ENCODE assay signal across 8 mouse cellular contexts in the genomic region with DNA sequence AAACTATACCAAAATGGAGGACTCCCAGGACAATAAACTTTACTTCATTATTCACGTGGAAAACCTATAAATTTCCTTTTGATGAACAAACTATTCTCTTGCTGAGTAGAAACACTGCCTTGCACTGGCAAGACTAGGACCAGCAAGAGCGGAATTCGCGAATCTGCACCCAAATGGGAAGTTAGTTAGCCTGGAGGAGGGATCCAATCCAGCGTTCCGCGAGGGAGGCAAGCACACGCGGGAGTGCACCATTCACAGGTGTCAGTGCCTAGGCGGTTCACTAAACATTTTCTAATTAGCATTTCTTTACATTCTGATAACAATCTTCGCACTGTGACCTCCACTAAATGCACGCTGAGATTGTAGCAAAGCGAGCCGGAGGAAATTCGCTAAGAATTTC. TPM values are rescaled to one million over a fixed set of nuclear protein-coding genes. Genes with fewer than 3 reads are reported as not detected.
DNase-seq lines count a peak whose midpoint lies in the region; ATAC-seq and TF ChIP-seq lines count a peak whose summit lies in the region.

No protein-coding gene starts in this region.

- H3K4me1 ChIP-seq in lung, adult 2 months (ENCODE audit: control insufficient read depth, insufficient read depth, low read length), result peaks cover 4% of the 10 kb centered on the region; the same call in 1 of the 2 replicates
- H3K4me1 ChIP-seq in embryonic facial prominence, embryonic 11.5 days (ENCODE audit: control insufficient read depth, insufficient read depth, low read length), result peaks cover 2% of the 10 kb centered on the region; the same call in 1 of the 2 replicates
- H3K4me1 ChIP-seq in hindbrain, embryonic 12.5 days, result peaks cover 16% of the 10 kb centered on the region
- H3K4me1 ChIP-seq in liver, embryonic 16.5 days (ENCODE audit: control insufficient read depth, low read depth, low read length), result peaks cover 47% of the 10 kb centered on the region

- 7% methylated on average over 15 of the region's 15 CpGs for WGBS in lung, adult 2 months
- WGBS in embryonic facial prominence, embryonic 11.5 days, result 5% methylated on average over 15 of the region's 15 CpGs
- 6% methylated on average over 15 of the region's 15 CpGs for WGBS in hindbrain, embryonic 12.5 days
- WGBS in liver, embryonic 16.5 days (ENCODE audit: insufficient replicate concordance), result 5% methylated on average over 15 of the region's 15 CpGs

- DNase-seq in lung, adult 2 months, result no peak
- DNase-seq in lung, adult 18-20 months, result no peak
- peak; percentile 46 for DNase-seq in embryonic facial prominence, embryonic 11.5 days (ENCODE audit: low spot score)
- DNase-seq in frontal cortex, postnatal 14 days (ENCODE audit: low spot score in 2 of 2), result no peak
- no peak for DNase-seq in gastrocnemius, postnatal 25 days
- DNase-seq in layer of hippocampus, postnatal 25 days (ENCODE audit: extremely low spot score in 1 of 2, low spot score in 1 of 2), result no peak

- H3K9me3 ChIP-seq in embryonic facial prominence, embryonic 11.5 days (replicated peaks; ENCODE audit: control insufficient read depth, low read length), result no peaks in the 10 kb centered on the region
- H3K9me3 ChIP-seq in hindbrain, embryonic 12.5 days (replicated peaks), result no peaks in the 10 kb centered on the region
- H3K9me3 ChIP-seq in liver, embryonic 16.5 days (replicated peaks; ENCODE audit: control insufficient read depth, low read length), result no peaks in the 10 kb centered on the region

- H3K4me3 ChIP-seq in lung, adult 2 months (replicated peaks; ENCODE audit: extremely low read depth, low read depth, low read length), result peak overlapping the region; percentile 43
- H3K4me3 ChIP-seq in embryonic facial prominence, embryonic 11.5 days (ENCODE audit: low read depth, low read length), result peak overlapping the region; percentile 91
- peak overlapping the region; percentile 66 for H3K4me3 ChIP-seq in hindbrain, embryonic 12.5 days
- H3K4me3 ChIP-seq in liver, embryonic 16.5 days (ENCODE audit: low read depth, low read length), result peak overlapping the region; percentile 98

- H3K9ac ChIP-seq in embryonic facial prominence, embryonic 11.5 days (replicated peaks; ENCODE audit: low read length), result peak overlapping the region; percentile 78; the same call in 1 of the 2 replicates
- H3K9ac ChIP-seq in hindbrain, embryonic 12.5 days, result no peak overlapping the region
- peak overlapping the region; percentile 89 for H3K9ac ChIP-seq in liver, embryonic 16.5 days (ENCODE audit: low read depth, low read length)

- ATAC-seq in embryonic facial prominence, embryonic 11.5 days (replicated peaks; ENCODE audit: insufficient number of reproducible peaks, low FRiP score, low TSS enrichment, low read depth), result no peak
- no peak for ATAC-seq in hindbrain, embryonic 12.5 days (ENCODE audit: low FRiP score)
- no peak for ATAC-seq in liver, embryonic 16.5 days (ENCODE audit: low read depth)

- H3K36me3 ChIP-seq in embryonic facial prominence, embryonic 11.5 days (replicated peaks; ENCODE audit: control insufficient read depth, insufficient read depth, low read depth, low read length), result no peaks in the 10 kb centered on the region
- no peaks in the 10 kb centered on the region for H3K36me3 ChIP-seq in hindbrain, embryonic 12.5 days
- no peaks in the 10 kb centered on the region for H3K36me3 ChIP-seq in liver, embryonic 16.5 days (ENCODE audit: control insufficient read depth, insufficient read depth)

- TF ChIP-seq CTCF in lung, adult 2 months (IDR thresholded peaks at IDR 0.05; ENCODE audit: insufficient read depth, low read length), result no peak

- H3K27ac ChIP-seq in embryonic facial prominence, embryonic 11.5 days (replicated peaks; ENCODE audit: low read depth, low read length), result no peak overlapping the region
- H3K27ac ChIP-seq in hindbrain, embryonic 12.5 days, result no peak overlapping the region
- H3K27ac ChIP-seq in liver, embryonic 16.5 days (ENCODE audit: low read length), result no peak overlapping the region

- H3K4me2 ChIP-seq in embryonic facial prominence, embryonic 11.5 days (ENCODE audit: low read depth, low read length), result peak overlapping the region; percentile 99
- H3K4me2 ChIP-seq in hindbrain, embryonic 12.5 days (replicated peaks), result peak overlapping the region; percentile 95
- H3K4me2 ChIP-seq in liver, embryonic 16.5 days (ENCODE audit: low read depth, low read length), result peak overlapping the region; percentile 100

- H3K27me3 ChIP-seq in embryonic facial prominence, embryonic 11.5 days (ENCODE audit: control insufficient read depth, insufficient read depth, low read length), result no peaks in the 10 kb centered on the region; the same call in 1 of the 2 replicates
- H3K27me3 ChIP-seq in hindbrain, embryonic 12.5 days, result peaks cover 10% of the 10 kb centered on the region
- H3K27me3 ChIP-seq in liver, embryonic 16.5 days (ENCODE audit: control insufficient read depth, insufficient read depth, low read depth, low read length), result peaks cover 6% of the 10 kb centered on the region; the same call in 1 of the 2 replicates

- no peak for TF ChIP-seq POLR2A in lung, adult 2 months (IDR thresholded peaks at IDR 0.05; ENCODE audit: borderline replicate concordance, extremely low read depth, low read depth, low read length)

RNA-seq across cellular contexts. Expression of a gene that starts 1.4 kb away (rescaled TPM):
- polyA plus RNA-seq in lung, adult 2 months (2012; rRNA removed), result 14.7 and 17.0 TPM in 2 replicates
- polyA plus RNA-seq in embryonic facial prominence, embryonic 11.5 days (2014; fragmentation: Nextera tagmentation; extraction: Ambion mirVana), result 7.4 and 9.0 TPM in 2 replicates
- 22.3 and 22.7 TPM in 2 replicates for polyA plus RNA-seq in hindbrain, embryonic 12.5 days (2016; fragmentation: Nextera tagmentation; extraction: Ambion mirVana)
- polyA plus RNA-seq in liver, embryonic 16.5 days (2015; fragmentation: Nextera tagmentation; extraction: Ambion mirVana), result 7.0 and 7.5 TPM in 2 replicates
- 1 to 10 TPM; 3.5 TPM for total RNA-seq in gastrocnemius, postnatal 25 days (2021)
- total RNA-seq in layer of hippocampus, postnatal 25 days (2021), result 1 to 10 TPM; 6.7 to 7.3 TPM

RNA-seq across cellular contexts. Expression of a gene that starts 35.2 kb away (rescaled TPM):
- not detected in 2 replicates for polyA plus RNA-seq in lung, adult 2 months (2012; rRNA removed)
- polyA plus RNA-seq in embryonic facial prominence, embryonic 11.5 days (2014; fragmentation: Nextera tagmentation; extraction: Ambion mirVana), result 0.11 and 0.15 TPM in 2 replicates
- polyA plus RNA-seq in hindbrain, embryonic 12.5 days (2016; fragmentation: Nextera tagmentation; extraction: Ambion mirVana), result 0.12 TPM in 1 of 2 replicates, not detected in the other
- 0.09 TPM in 1 of 2 replicates, not detected in the other for polyA plus RNA-seq in liver, embryonic 16.5 days (2015; fragmentation: Nextera tagmentation; extraction: Ambion mirVana)
- total RNA-seq in gastrocnemius, postnatal 25 days (2021), result not detected
- total RNA-seq in layer of hippocampus, postnatal 25 days (2021), result not detected

RNA-seq across cellular contexts. Expression of a gene that starts 39.1 kb away (rescaled TPM):
- 44.8 and 47.3 TPM in 2 replicates for polyA plus RNA-seq in lung, adult 2 months (2012; rRNA removed)
- 166 and 169 TPM in 2 replicates for polyA plus RNA-seq in embryonic facial prominence, embryonic 11.5 days (2014; fragmentation: Nextera tagmentation; extraction: Ambion mirVana)
- polyA plus RNA-seq in hindbrain, embryonic 12.5 days (2016; fragmentation: Nextera tagmentation; extraction: Ambion mirVana), result 120 and 121 TPM in 2 replicates
- 62.7 and 69.3 TPM in 2 replicates for polyA plus RNA-seq in liver, embryonic 16.5 days (2015; fragmentation: Nextera tagmentation; extraction: Ambion mirVana)
- total RNA-seq in gastrocnemius, postnatal 25 days (2021), result 10 to 100 TPM; 46.1 to 48.2 TPM
- total RNA-seq in layer of hippocampus, postnatal 25 days (2021), result 10 to 100 TPM; 75.4 to 79.1 TPM

Comparison
In these comparisons a context has a peak if more than half of its experiments do, and no peak if none do; other contexts are left out.
1. H3K4me3 ChIP-seq: peak in every context shown above with its lines; median percentile 98 in liver, embryonic 16.5 days; 91 in embryonic facial prominence, embryonic 11.5 days; 66 in hindbrain, embryonic 12.5 days; 43 in lung, adult 2 months.